Mouse (Mus musculus) erythroid progenitor cell, adult 5-6 weeks (primary cell): ENCODE measurements around the gene Pcgf2. TPM values are rescaled to one million over a fixed set of nuclear protein-coding genes. Genes with fewer than 3 reads are reported as not detected.
A peak's percentile ranks its signal among the peaks of the same experiment; 100 is the strongest.
"Not testable (repeated sequence)": the region's sequence is repeated elsewhere in the genome, so short reads cannot be mapped to it uniquely, and the experiment has no call there.

ENCODE experiments used
- ATAC-seq: replicated peaks from 2 replicates; pipeline ENCODE4 v1.8.0; 2016; ENCODE audit warnings: moderate number of reproducible peaks, mild to moderate bottlenecking, moderate TSS enrichment, inconsistent platforms; ENCODE audit not compliant: poor library complexity, low FRiP score, severe bottlenecking
- total RNA-seq, 2 experiments: library from RNA; stranded (forward) in 1 of 2; stranded (reverse) in 1 of 2; fragments of 150-400 nt in 1 of 2; fragments of 186-747, 209-891 nt in 1 of 2; gene quantifications; 2 replicates each; pipeline versions ENCODE4 v1.2.3 to v1.2.4; 2015 to 2017; ENCODE audit warnings: low replicate concordance in 2 of 2

The Pcgf2 gene
- total RNA-seq, 2 experiments from 2014 or later: 5.9 TPM; not detected in 1

- no peak for ATAC-seq
Measured at GRCm38 (mm10) chr11:97718281-97718860, 18.1 kb upstream of the Pcgf2 start.

- ATAC-seq: no peak
Measured at GRCm38 (mm10) chr11:97717369-97718280, 17.3 kb upstream of the Pcgf2 start.

GRCm38 (mm10) chr11:97716021-97716420 lies 15.7 kb upstream of the Pcgf2 start:
- ATAC-seq: no peak

GRCm38 (mm10) chr11:97714784-97715760 lies 14.8 kb upstream of the Pcgf2 start:
- ATAC-seq: no peak

GRCm38 (mm10) chr11:97714356-97714755 lies 14.1 kb upstream of the Pcgf2 start:
- no peak for ATAC-seq

- ATAC-seq: no peak
Measured at GRCm38 (mm10) chr11:97713896-97714295, 13.6 kb upstream of the Pcgf2 start.

- no peak for ATAC-seq
Measured at GRCm38 (mm10) chr11:97712286-97712685, 12.0 kb upstream of the Pcgf2 start.

- ATAC-seq: no peak
Measured at GRCm38 (mm10) chr11:97711200-97711900, 11.1 kb upstream of the Pcgf2 start.

GRCm38 (mm10) chr11:97710067-97710466 lies 9.8 kb upstream of the Pcgf2 start:
- ATAC-seq: not testable (repeated sequence)

GRCm38 (mm10) chr11:97703039-97703826 lies 2.9 kb upstream of the Pcgf2 start, which contains the start of gene Psmb3:
Psmb3 (plus strand) TSS chr11:97703399.
- peak; percentile 92 for ATAC-seq

- 0 out of 2 replicates have a peak, but pooled peaks have one; percentile 16 for ATAC-seq
Measured at GRCm38 (mm10) chr11:97702393-97702745, 2.1 kb upstream of the Pcgf2 start.

GRCm38 (mm10) chr11:97701581-97702392 lies 1.5 kb upstream of the Pcgf2 start:
- ATAC-seq: no peak

- ATAC-seq: no peak
Measured at GRCm38 (mm10) chr11:97700746-97701580, 666 bp upstream of the Pcgf2 start.

- no peak for ATAC-seq
Measured at GRCm38 (mm10) chr11:97699626-97700002, 683 bp downstream of the Pcgf2 start.

GRCm38 (mm10) chr11:97698741-97699611 lies 1.3 kb downstream of the Pcgf2 start:
- ATAC-seq: no peak

GRCm38 (mm10) chr11:97697891-97698529 lies 2.3 kb downstream of the Pcgf2 start:
- no peak for ATAC-seq
